In genomic region chr2:13956463-13956862, GRCm38 (mm10) we compare ENCODE assay signal across 24 mouse cellular contexts.
"Had no signal": no experiment of that assay in that cellular context is flagged by ENCODE, and none has a peak within 500 bp of the region (broad histone marks: within the 10 kb centered on the region; RNA-seq: fewer than 3 reads in every experiment).

No protein-coding gene starts in this region.

- H3K4me1 ChIP-seq: limb, embryonic 10.5 days; limb, embryonic 13.5 days; liver, embryonic 12.5 days; liver, embryonic 15.5 days; lung, embryonic 15.5 days; megakaryocyte, embryonic 14.5 days; midbrain, embryonic 12.5 days; midbrain, embryonic 15.5 days; neural tube, embryonic 12.5 days; neural tube, embryonic 15.5 days had no signal

- H3K9ac ChIP-seq: limb, embryonic 13.5 days; liver, embryonic 12.5 days; liver, embryonic 15.5 days; lung, embryonic 15.5 days; midbrain, embryonic 12.5 days; midbrain, embryonic 15.5 days; neural tube, embryonic 12.5 days; neural tube, embryonic 15.5 days had no signal

- H3K36me3 ChIP-seq: limb, embryonic 10.5 days; limb, embryonic 13.5 days; liver, embryonic 12.5 days; liver, embryonic 15.5 days; lung, embryonic 15.5 days; midbrain, embryonic 12.5 days; midbrain, embryonic 15.5 days; neural tube, embryonic 12.5 days; neural tube, embryonic 15.5 days had no signal

- H3K9me3 ChIP-seq: limb, embryonic 10.5 days; limb, embryonic 13.5 days; liver, embryonic 12.5 days; liver, embryonic 15.5 days; lung, embryonic 15.5 days; megakaryocyte, embryonic 14.5 days; midbrain, embryonic 12.5 days; midbrain, embryonic 15.5 days; neural tube, embryonic 12.5 days; neural tube, embryonic 15.5 days had no signal

- H3K4me2 ChIP-seq: limb, embryonic 13.5 days; liver, embryonic 12.5 days; liver, embryonic 15.5 days; lung, embryonic 15.5 days; midbrain, embryonic 12.5 days; midbrain, embryonic 15.5 days; neural tube, embryonic 12.5 days; neural tube, embryonic 15.5 days had no signal

- H3K27me3 ChIP-seq: limb, embryonic 13.5 days; liver, embryonic 12.5 days; liver, embryonic 15.5 days; lung, embryonic 15.5 days; megakaryocyte, embryonic 14.5 days; midbrain, embryonic 12.5 days; midbrain, embryonic 15.5 days; neural tube, embryonic 12.5 days; neural tube, embryonic 15.5 days had no signal

- H3K4me3 ChIP-seq: layer of hippocampus, adult 2 months; limb, embryonic 10.5 days; limb, embryonic 13.5 days; liver, embryonic 12.5 days; liver, embryonic 15.5 days; lung, embryonic 15.5 days; megakaryocyte, embryonic 14.5 days; midbrain, embryonic 12.5 days; midbrain, embryonic 15.5 days; neural tube, embryonic 12.5 days; neural tube, embryonic 15.5 days had no signal

- H3K27ac ChIP-seq: kidney, postnatal 0 days; layer of hippocampus, adult 2 months; limb, embryonic 10.5 days; limb, embryonic 13.5 days; liver, embryonic 12.5 days; liver, embryonic 15.5 days; lung, embryonic 15.5 days; midbrain, embryonic 12.5 days; midbrain, embryonic 15.5 days; neural tube, embryonic 12.5 days; neural tube, embryonic 15.5 days; stomach, postnatal 0 days had no signal

- DNase-seq: kidney, postnatal 25 days; layer of hippocampus, adult 9-11 months; liver; lung, adult 18-20 months; lung, postnatal 10 days; lung, postnatal 36 days; right cerebral cortex, adult 18-20 months; right cerebral cortex, postnatal 25 days; thymus, adult 2 months; thymus, postnatal 14 days; thymus, postnatal 4 days had no signal

- ATAC-seq: liver, embryonic 12.5 days; midbrain, embryonic 15.5 days had no signal
